Mouse (Mus musculus) left cerebral cortex, postnatal 10 days (tissue): ENCODE measurements around the gene Crlf1. TPM values are rescaled to one million over a fixed set of nuclear protein-coding genes. Genes with fewer than 3 reads are reported as not detected.
A peak's percentile ranks its signal among the peaks of the same experiment; 100 is the strongest.

Source experiments
- DNase-seq, 2 experiments: peaks; one replicate each; pipeline ENCODE4 v3.0.0; 2021 to 2022; ENCODE audit warnings: low spot score in 2 of 2, mixed read lengths in 1 of 2; ENCODE audit errors: extremely low spot score in 1 of 2
- intact Hi-C: fragments of 180-260 bp; cut with DNase I; formaldehyde crosslinking; loops from one replicate; pipeline ENCODE4 v1.15.1; 2025
- total RNA-seq, 2 experiments: library from RNA; stranded (reverse); gene quantifications; 2 replicates each; pipeline ENCODE4 v1.2.3; 2021

Gene Crlf1
- 1 to 10 TPM; 7.0 to 9.5 TPM for total RNA-seq

GRCm38 (mm10) chr8:70492664-70493640, at the start of gene Crlf1:
Gene Crlf1 (plus strand): TSS chr8:70493158.
- intact Hi-C loops: no loop called here
- no peak for DNase-seq

GRCm38 (mm10) chr8:70443326-70443725, 49.6 kb upstream of the Crlf1 start:
- no peak for DNase-seq
- intact Hi-C loops: no loop called here

- intact Hi-C loops: no loop called here
- DNase-seq: no peak
Measured at GRCm38 (mm10) chr8:70445988-70446387, 47.0 kb upstream of the Crlf1 start.

- DNase-seq: peak; percentile 60 to 68
- intact Hi-C loops: no loop called here
Measured at GRCm38 (mm10) chr8:70447639-70448420, 45.1 kb upstream of the Crlf1 start.

GRCm38 (mm10) chr8:70452196-70452966, 40.6 kb upstream of the Crlf1 start:
- intact Hi-C loops: no loop called here
- DNase-seq: peak in 1 of 2 experiments; percentile 45

- intact Hi-C loops: no loop called here
- peak in 1 of 2 experiments; percentile 45 for DNase-seq
Measured at GRCm38 (mm10) chr8:70453852-70454251, 39.1 kb upstream of the Crlf1 start.

GRCm38 (mm10) chr8:70456996-70457395, 36.0 kb upstream of the Crlf1 start:
- DNase-seq: no peak
- intact Hi-C loops: no loop called here

GRCm38 (mm10) chr8:70457882-70458281, 35.1 kb upstream of the Crlf1 start:
- DNase-seq: no peak
- intact Hi-C loops: no loop called here

GRCm38 (mm10) chr8:70458462-70458861, 34.5 kb upstream of the Crlf1 start:
- intact Hi-C loops: no loop called here

GRCm38 (mm10) chr8:70459636-70460035, 33.3 kb upstream of the Crlf1 start:
- DNase-seq: no peak
- intact Hi-C loops: no loop called here

More at GRCm38 (mm10) chr8:70458462-70458861, 34.5 kb upstream of the Crlf1 start:
- no peak for DNase-seq

GRCm38 (mm10) chr8:70460199-70460598, 32.8 kb upstream of the Crlf1 start:
- no peak for DNase-seq
- intact Hi-C loops: no loop called here

- intact Hi-C loops: no loop called here
- no peak for DNase-seq
Measured at GRCm38 (mm10) chr8:70460606-70461005, 32.4 kb upstream of the Crlf1 start.

GRCm38 (mm10) chr8:70461765-70462515, 31.0 kb upstream of the Crlf1 start:
- intact Hi-C loops: no loop called here
- DNase-seq: no peak

GRCm38 (mm10) chr8:70462516-70462813, 30.5 kb upstream of the Crlf1 start:
- intact Hi-C loops: no loop called here
- no peak for DNase-seq

GRCm38 (mm10) chr8:70463306-70463705, 29.7 kb upstream of the Crlf1 start:
- intact Hi-C loops: no loop called here
- DNase-seq: peak in 1 of 2 experiments; percentile 53

- intact Hi-C loops: no loop called here
- no peak for DNase-seq
Measured at GRCm38 (mm10) chr8:70464162-70464561, 28.8 kb upstream of the Crlf1 start.

GRCm38 (mm10) chr8:70465701-70466100, 27.3 kb upstream of the Crlf1 start:
- intact Hi-C loops: no loop called here
- no peak for DNase-seq

GRCm38 (mm10) chr8:70466305-70466704, 26.7 kb upstream of the Crlf1 start:
- intact Hi-C loops: no loop called here
- DNase-seq: no peak
